Mouse (Mus musculus): ENCODE measurements at regions not wholly inside any gene's neighbourhood (a gene's known extent, or its start where the extent isn't known, plus 50 kb on each side); places are given as distances from the start of the nearest gene placed in this dataset.

- intact Hi-C loops (cut with DNase I; ENCODE audit: low total_unique reads) = no loop called here
- no peak for DNase-seq
Observed at GRCm38 (mm10) chr6:99954832-99955830, 228.9 kb upstream of the Prok2 start.

- intact Hi-C loops (cut with DNase I; ENCODE audit: low total_unique reads) = no loop called here
Observed at GRCm38 (mm10) chr6:99953980-99954776, 228.0 kb upstream of the Prok2 start.

GRCm38 (mm10) chr6:99950811-99951210, 224.6 kb upstream of the Prok2 start:
- intact Hi-C loops (cut with DNase I; ENCODE audit: low total_unique reads) = no loop called here
- no peak for DNase-seq

More at GRCm38 (mm10) chr6:99953980-99954776, 228.0 kb upstream of the Prok2 start:
- no peak for DNase-seq

GRCm38 (mm10) chr6:99946917-99947316, 220.7 kb upstream of the Prok2 start:
- DNase-seq = no peak
- intact Hi-C loops (cut with DNase I; ENCODE audit: low total_unique reads) = no loop called here

GRCm38 (mm10) chr6:99946481-99946880, 220.3 kb upstream of the Prok2 start:
- intact Hi-C loops (cut with DNase I; ENCODE audit: low total_unique reads) = no loop called here
- no peak for DNase-seq

GRCm38 (mm10) chr6:99945691-99946090, 219.5 kb upstream of the Prok2 start:
- no peak for DNase-seq
- intact Hi-C loops (cut with DNase I; ENCODE audit: low total_unique reads) = no loop called here

GRCm38 (mm10) chr6:99942958-99943357, 216.8 kb upstream of the Prok2 start:
- intact Hi-C loops (cut with DNase I; ENCODE audit: low total_unique reads) = no loop called here
- no peak for DNase-seq

GRCm38 (mm10) chr6:99940118-99940517, 213.9 kb upstream of the Prok2 start:
- no peak for DNase-seq
- intact Hi-C loops (cut with DNase I; ENCODE audit: low total_unique reads) = no loop called here

- intact Hi-C loops (cut with DNase I; ENCODE audit: low total_unique reads) = no loop called here
- DNase-seq = no peak
Observed at GRCm38 (mm10) chr6:99939382-99939781, 213.2 kb upstream of the Prok2 start.

- intact Hi-C loops (cut with DNase I; ENCODE audit: low total_unique reads) = no loop called here
- DNase-seq = no peak
Observed at GRCm38 (mm10) chr6:99938949-99939348, 212.8 kb upstream of the Prok2 start.

- intact Hi-C loops (cut with DNase I; ENCODE audit: low total_unique reads) = no loop called here
- no peak for DNase-seq
Observed at GRCm38 (mm10) chr6:99936716-99937115, 210.5 kb upstream of the Prok2 start.

- no peak for DNase-seq
- intact Hi-C loops (cut with DNase I; ENCODE audit: low total_unique reads) = no loop called here
Observed at GRCm38 (mm10) chr6:99935373-99935772, 209.2 kb upstream of the Prok2 start.

GRCm38 (mm10) chr6:99934394-99934793, 208.2 kb upstream of the Prok2 start:
- DNase-seq = no peak
- intact Hi-C loops (cut with DNase I; ENCODE audit: low total_unique reads) = no loop called here

- intact Hi-C loops (cut with DNase I; ENCODE audit: low total_unique reads) = no loop called here
Observed at GRCm38 (mm10) chr6:99933404-99933803, 207.2 kb upstream of the Prok2 start.

GRCm38 (mm10) chr6:99932923-99933322, 206.7 kb upstream of the Prok2 start:
- intact Hi-C loops (cut with DNase I; ENCODE audit: low total_unique reads) = no loop called here
- no peak for DNase-seq

More at GRCm38 (mm10) chr6:99933404-99933803, 207.2 kb upstream of the Prok2 start:
- DNase-seq = no peak

GRCm38 (mm10) chr6:99932405-99932804, 206.2 kb upstream of the Prok2 start:
- DNase-seq = no peak
- intact Hi-C loops (cut with DNase I; ENCODE audit: low total_unique reads) = no loop called here

GRCm38 (mm10) chr6:99931588-99931987, 205.4 kb upstream of the Prok2 start:
- no peak for DNase-seq
- intact Hi-C loops (cut with DNase I; ENCODE audit: low total_unique reads) = no loop called here

GRCm38 (mm10) chr6:99930316-99930715, 204.1 kb upstream of the Prok2 start:
- DNase-seq = no peak
- intact Hi-C loops (cut with DNase I; ENCODE audit: low total_unique reads) = no loop called here

- intact Hi-C loops (cut with DNase I; ENCODE audit: low total_unique reads) = no loop called here
- DNase-seq = no peak
Observed at GRCm38 (mm10) chr6:99927933-99928555, 201.9 kb upstream of the Prok2 start.

GRCm38 (mm10) chr6:99924181-99924580, 198.0 kb upstream of the Prok2 start:
- intact Hi-C loops (cut with DNase I; ENCODE audit: low total_unique reads) = no loop called here
- no peak for DNase-seq

Data from gastrocnemius, postnatal 14 days (tissue).